Mouse (Mus musculus) adrenal gland, adult (tissue): ENCODE data around the gene Cs.
A peak's percentile ranks its signal among the peaks of the same experiment; 100 is the strongest.
"Not testable (repeated sequence)": the region's sequence is repeated elsewhere in the genome, so short reads cannot be mapped to it uniquely, and the experiment has no call there.

Source experiments
- DNase-seq, 2 experiments: peaks; one replicate each; pipeline ENCODE4 v3.0.0; 2022 to 2023; ENCODE audit warnings: low spot score in 1 of 2; ENCODE audit not compliant: inconsistent age in 2 of 2

Cs gene

GRCm38 (mm10) chr10:128337306-128338181, at the start of gene Cs:
TSS of gene Cs (plus strand) at chr10:128337734.
- DNase-seq: peak; percentile 96 to 99

GRCm38 (mm10) chr10:128290594-128290993, 46.9 kb upstream of the Cs start:
- DNase-seq: not testable (repeated sequence)

- DNase-seq: no peak
Measured at GRCm38 (mm10) chr10:128296370-128297090, 41.0 kb upstream of the Cs start.

GRCm38 (mm10) chr10:128297221-128297620, 40.3 kb upstream of the Cs start:
- DNase-seq: peak in 1 of 2 experiments; percentile 81

GRCm38 (mm10) chr10:128297622-128298021, 39.9 kb upstream of the Cs start:
- DNase-seq: peak in 1 of 2 experiments; percentile 70

- DNase-seq: peak in 1 of 2 experiments; percentile 64
Measured at GRCm38 (mm10) chr10:128298243-128298642, 39.3 kb upstream of the Cs start.

GRCm38 (mm10) chr10:128298702-128299171, 38.8 kb upstream of the Cs start, which contains the start of gene Il23a:
TSS of gene Il23a (minus strand) at chr10:128298752.
- DNase-seq: no peak

GRCm38 (mm10) chr10:128302357-128302756, 35.2 kb upstream of the Cs start:
- DNase-seq: no peak

GRCm38 (mm10) chr10:128302785-128303125, 34.8 kb upstream of the Cs start:
- no peak for DNase-seq

GRCm38 (mm10) chr10:128303126-128304021, 34.2 kb upstream of the Cs start, which contains the start of gene Pan2:
TSS of gene Pan2 (plus strand) at chr10:128303335.
- DNase-seq: peak; percentile 99 to 100

- DNase-seq: no peak
Measured at GRCm38 (mm10) chr10:128309654-128310053, 27.9 kb upstream of the Cs start.

- peak; percentile 73 to 88 for DNase-seq
Measured at GRCm38 (mm10) chr10:128310177-128310576, 27.4 kb upstream of the Cs start.

GRCm38 (mm10) chr10:128310902-128311301, 26.6 kb upstream of the Cs start:
- no peak for DNase-seq

GRCm38 (mm10) chr10:128315578-128315977, 22.0 kb upstream of the Cs start:
- no peak for DNase-seq

GRCm38 (mm10) chr10:128321641-128322040, 15.9 kb upstream of the Cs start:
- DNase-seq: no peak

- DNase-seq: peak; percentile 87 to 97
Measured at GRCm38 (mm10) chr10:128322141-128323108, 15.1 kb upstream of the Cs start, which contains the start of gene Cnpy2. TSS of gene Cnpy2 (plus strand) at chr10:128322459.

GRCm38 (mm10) chr10:128323516-128323915, 14.0 kb upstream of the Cs start:
- DNase-seq: no peak

GRCm38 (mm10) chr10:128326825-128327224, 10.7 kb upstream of the Cs start:
- DNase-seq: no peak

- no peak for DNase-seq
Measured at GRCm38 (mm10) chr10:128327610-128328009, 9.9 kb upstream of the Cs start.
